Mouse (Mus musculus) embryonic facial prominence, embryonic 13.5 days (tissue): ENCODE data around the gene Prr5l. TPM values are rescaled to one million over a fixed set of nuclear protein-coding genes. Genes with fewer than 3 reads are reported as not detected.

ENCODE experiments used
- ATAC-seq: fragments of 200-750 bp; cut with Nextera tagmentation; 2 replicates; pipeline ENCODE4 v1.8.0; 2017; ENCODE audit warnings: low read depth; ENCODE audit not compliant: insufficient number of reproducible peaks, insufficient read depth, low FRiP score, low TSS enrichment
- H3K27ac ChIP-seq: fragments of 300-500 bp; sonication (generic); 2 replicates; pipeline ENCODE4 v1.5.1; 2015; ENCODE audit warnings: moderate library complexity, mild to moderate bottlenecking, inconsistent platforms
- H3K27me3 ChIP-seq: fragments of 300-500 bp; sonication (generic); 2 replicates; pipeline ENCODE4 v1.6.1; 2015; ENCODE audit warnings: mild to moderate bottlenecking, inconsistent platforms
- H3K36me3 ChIP-seq: fragments of 300-500 bp; sonication (generic); 2 replicates; pipeline ENCODE4 v1.6.1; 2015; ENCODE audit warnings: mild to moderate bottlenecking, inconsistent platforms
- H3K4me1 ChIP-seq: fragments of 300-500 bp; sonication (generic); 2 replicates; pipeline ENCODE4 v1.6.1; 2015; ENCODE audit warnings: inconsistent platforms
- H3K4me2 ChIP-seq: fragments of 300-500 bp; sonication (generic); 2 replicates; pipeline ENCODE4 v1.6.1; 2015; ENCODE audit warnings: moderate library complexity, mild to moderate bottlenecking, inconsistent platforms
- H3K4me3 ChIP-seq: fragments of 300-500 bp; sonication (generic); 2 replicates; pipeline ENCODE4 v1.5.1; 2015; ENCODE audit warnings: mild to moderate bottlenecking, inconsistent platforms
- H3K9ac ChIP-seq: fragments of 300-500 bp; sonication (generic); 2 replicates; pipeline ENCODE4 v1.6.1; 2015; ENCODE audit warnings: mild to moderate bottlenecking, inconsistent platforms
- H3K9me3 ChIP-seq: fragments of 300-500 bp; sonication (generic); 2 replicates; pipeline ENCODE4 v1.6.1; 2016; ENCODE audit warnings: inconsistent platforms
- WGBS: fragments of 180-500 bp; shearing (Covaris S2); methylation state at CpG from one replicate; pipeline ENCODE4 v1.1.7; 2015; ENCODE audit warnings: mixed read lengths; 5-methylcytosine and 5-hydroxymethylcytosine counted together
- polyA plus RNA-seq: library from polyadenylated mRNA; unstranded; fragments of >200 nt; fragmentation: Nextera tagmentation; extraction: Ambion mirVana; gene quantifications from 2 replicates; pipeline ENCODE4 v1.2.1, GENCODE M21; 2015

The Prr5l gene
- polyA plus RNA-seq, 1 experiment from 2014 or later: 34.1 TPM

DNA sequence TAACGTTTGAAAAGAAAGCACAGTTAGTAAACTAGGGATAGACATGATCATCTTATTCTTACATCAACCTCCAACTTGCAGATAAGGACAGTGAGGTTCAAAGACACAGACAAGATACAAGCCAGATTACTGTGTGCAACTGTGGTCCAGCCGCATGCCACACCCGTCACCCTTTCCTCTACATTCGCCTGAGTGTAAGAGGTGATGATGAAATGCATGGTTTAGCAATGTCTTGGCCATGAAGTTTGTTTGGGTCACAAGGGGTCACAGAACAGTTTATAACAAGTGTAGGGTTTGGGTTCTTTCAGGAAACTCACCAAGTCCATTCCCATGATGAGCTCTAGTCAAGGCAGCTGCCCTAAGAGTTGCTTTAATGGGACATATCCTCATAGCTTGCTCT, 14.1 kb downstream of the Prr5l start:
- Histone ChIP-seq H3K27ac (no peak overlapping the region), H3K4me1 (no peaks in the 10 kb centered on the region), H3K36me3 (no peaks in the 10 kb centered on the region), H3K9ac (no peak overlapping the region), H3K4me3 (no peak overlapping the region), H3K4me2 (no peak overlapping the region), H3K9me3 (no peaks in the 10 kb centered on the region), H3K27me3 (peaks cover 5% of the 10 kb centered on the region; the same call in 1 of the 2 replicates)
- ATAC-seq: no peak
- 88% methylated on average over 4 of the region's 4 CpGs for WGBS

DNA sequence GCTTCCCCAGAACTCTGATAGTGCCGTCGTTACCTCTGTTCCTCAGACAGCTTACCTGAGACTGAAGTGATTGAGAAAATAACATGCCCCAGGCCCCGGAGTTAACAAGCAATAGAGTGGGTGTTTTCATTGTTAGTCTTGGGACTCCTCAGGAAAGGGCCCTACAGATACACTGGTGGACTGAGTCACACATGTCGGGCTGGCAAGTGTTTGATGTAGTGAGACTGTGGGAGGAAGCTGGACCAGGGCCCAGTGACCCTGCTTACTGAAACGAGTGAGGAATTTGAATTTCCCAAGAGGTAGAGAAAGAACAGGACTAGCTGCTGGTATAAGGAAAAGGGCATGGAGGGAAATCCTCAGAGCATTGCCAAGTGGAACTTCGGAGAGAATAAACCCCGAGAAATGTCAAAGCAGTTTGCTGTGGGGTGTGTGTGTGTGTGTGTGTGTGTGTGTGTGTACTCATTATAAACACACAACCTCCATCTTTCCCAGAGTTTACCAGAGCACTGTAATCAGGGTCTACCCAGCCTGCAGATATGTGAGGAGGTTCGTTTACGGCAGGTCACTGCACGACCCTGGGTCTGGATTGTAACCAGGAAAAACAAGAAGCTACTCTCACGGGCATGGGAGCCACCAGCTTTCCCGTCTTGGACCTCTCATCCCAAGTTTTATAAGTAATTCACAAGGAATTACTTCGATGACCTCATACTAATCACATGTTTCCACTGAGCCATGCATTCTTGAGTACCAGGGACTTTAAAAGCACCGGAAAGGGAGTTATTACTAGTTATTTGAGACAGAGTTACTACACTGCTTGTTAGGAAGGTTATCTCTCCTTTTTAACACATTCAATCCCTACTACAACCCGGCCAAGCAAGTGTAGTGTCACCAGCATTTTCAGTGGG, 20.4 kb downstream of the Prr5l start:
- ATAC-seq: no peak

GRCm38 (mm10) chr2:101860920-101861485, 21.8 kb downstream of the Prr5l start:
- no peak overlapping the region for H3K27ac ChIP-seq
- no peak for ATAC-seq
- H3K27me3 ChIP-seq: peaks cover 3% of the 10 kb centered on the region; the same call in 1 of the 2 replicates
- WGBS: 67% methylated on average over 3 of the region's 3 CpGs
- H3K9me3 ChIP-seq: no peaks in the 10 kb centered on the region
- H3K4me3 ChIP-seq: no peak overlapping the region
- no peak overlapping the region for H3K4me2 ChIP-seq
- H3K36me3 ChIP-seq: no peaks in the 10 kb centered on the region
- peaks cover 22% of the 10 kb centered on the region for H3K4me1 ChIP-seq
- no peak overlapping the region for H3K9ac ChIP-seq

More for the DNA sequence above, 20.4 kb downstream of the Prr5l start:
- Histone ChIP-seq H3K4me1 (peaks cover 19% of the 10 kb centered on the region), H3K27me3 (peaks cover 3% of the 10 kb centered on the region; the same call in 1 of the 2 replicates), H3K4me3 (no peak overlapping the region), H3K36me3 (no peaks in the 10 kb centered on the region), H3K27ac (no peak overlapping the region), H3K4me2 (no peak overlapping the region), H3K9ac (no peak overlapping the region), H3K9me3 (no peaks in the 10 kb centered on the region)
- WGBS: 49% methylated on average over 15 of the region's 15 CpGs

- H3K27me3 ChIP-seq: no peaks in the 10 kb centered on the region
- peaks cover 8% of the 10 kb centered on the region; the same call in 1 of the 2 replicates for H3K4me1 ChIP-seq
- H3K27ac ChIP-seq: no peak overlapping the region
- no peak overlapping the region for H3K4me3 ChIP-seq
- H3K9ac ChIP-seq: no peak overlapping the region
- no peak overlapping the region for H3K4me2 ChIP-seq
- ATAC-seq: no peak
- 46% methylated on average over 9 of the region's 9 CpGs for WGBS
- no peaks in the 10 kb centered on the region for H3K9me3 ChIP-seq
- no peaks in the 10 kb centered on the region for H3K36me3 ChIP-seq
Observed at GRCm38 (mm10) chr2:101856174-101856573, 26.7 kb downstream of the Prr5l start.

GRCm38 (mm10) chr2:101854792-101855191, 28.0 kb downstream of the Prr5l start:
- Histone ChIP-seq H3K27ac (no peak overlapping the region), H3K36me3 (no peaks in the 10 kb centered on the region), H3K9me3 (no peaks in the 10 kb centered on the region), H3K9ac (no peak overlapping the region), H3K4me2 (no peak overlapping the region), H3K4me3 (no peak overlapping the region), H3K27me3 (no peaks in the 10 kb centered on the region), H3K4me1 (0 out of 2 replicates have a peak, but pooled peaks cover 3% of the 10 kb centered on the region)
- ATAC-seq: no peak
- 60% methylated on average over 7 of the region's 7 CpGs for WGBS

DNA sequence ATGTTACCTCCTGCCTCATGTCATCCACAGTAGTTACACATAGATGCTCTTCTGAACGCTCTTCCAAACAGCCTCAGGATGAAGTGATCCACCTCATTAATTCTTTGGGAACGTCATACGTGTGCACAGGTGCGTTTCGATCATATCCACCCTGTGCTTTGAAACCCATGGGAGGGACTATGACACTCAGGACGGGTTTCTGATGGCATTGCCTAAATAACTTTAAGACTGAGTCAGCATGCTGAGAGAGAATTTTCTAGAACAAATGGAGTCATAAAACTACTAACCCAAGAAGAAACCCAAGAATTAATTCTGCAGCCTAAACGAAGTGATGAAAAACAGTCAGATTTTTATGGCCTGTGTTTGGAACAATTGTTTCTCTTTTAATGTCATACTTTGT, 40.1 kb downstream of the Prr5l start:
- no peak overlapping the region for H3K4me3 ChIP-seq
- WGBS: 88% methylated on average over 7 of the region's 7 CpGs
- H3K4me2 ChIP-seq: no peak overlapping the region
- no peak for ATAC-seq
- no peaks in the 10 kb centered on the region for H3K4me1 ChIP-seq
- H3K9ac ChIP-seq: no peak overlapping the region
- no peaks in the 10 kb centered on the region for H3K9me3 ChIP-seq
- H3K27ac ChIP-seq: no peak overlapping the region
- no peaks in the 10 kb centered on the region for H3K36me3 ChIP-seq
- no peaks in the 10 kb centered on the region for H3K27me3 ChIP-seq

DNA sequence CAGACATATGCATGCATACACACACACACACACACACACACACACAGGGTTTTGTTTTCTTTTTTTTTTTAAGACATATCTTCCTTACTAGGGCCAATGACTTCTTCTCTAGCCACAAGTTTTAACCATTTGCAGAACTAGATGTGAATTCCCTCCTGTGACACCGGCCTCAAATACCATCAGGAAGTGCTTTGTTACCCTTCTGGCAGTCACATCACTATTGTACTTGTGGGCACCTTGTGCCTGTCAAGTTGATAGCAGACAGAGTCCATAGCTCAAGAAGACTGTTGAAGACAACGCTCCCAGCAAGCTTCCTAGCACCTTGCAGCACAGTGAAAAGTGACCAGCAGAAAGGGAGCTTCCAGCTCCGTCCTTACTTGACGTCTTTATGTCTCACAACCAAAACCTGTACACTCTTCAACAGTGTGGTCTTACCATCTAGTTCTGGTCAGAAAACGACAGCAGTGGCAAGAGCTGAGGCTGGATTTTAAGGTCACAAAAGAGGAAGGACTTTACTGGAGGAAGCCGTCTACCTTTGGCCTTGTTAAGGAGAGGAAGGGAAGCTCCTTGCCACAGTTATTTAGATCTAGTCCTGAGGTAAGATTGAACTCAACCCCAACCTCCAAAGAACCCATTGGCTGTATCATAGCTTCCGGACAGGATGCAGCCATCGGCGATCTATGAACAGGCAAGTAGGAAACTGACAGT, 47.9 kb downstream of the Prr5l start:
- no peak for ATAC-seq
- 0 out of 2 replicates have a peak, but pooled peaks cover 2% of the 10 kb centered on the region for H3K27me3 ChIP-seq
- no peak overlapping the region for H3K4me3 ChIP-seq
- H3K36me3 ChIP-seq: no peaks in the 10 kb centered on the region
- H3K9me3 ChIP-seq: no peaks in the 10 kb centered on the region
- no peak overlapping the region for H3K4me2 ChIP-seq
- no peak overlapping the region for H3K9ac ChIP-seq
- peaks cover 7% of the 10 kb centered on the region for H3K4me1 ChIP-seq
- no peak overlapping the region for H3K27ac ChIP-seq
- 89% methylated on average over 9 of the region's 9 CpGs for WGBS

DNA sequence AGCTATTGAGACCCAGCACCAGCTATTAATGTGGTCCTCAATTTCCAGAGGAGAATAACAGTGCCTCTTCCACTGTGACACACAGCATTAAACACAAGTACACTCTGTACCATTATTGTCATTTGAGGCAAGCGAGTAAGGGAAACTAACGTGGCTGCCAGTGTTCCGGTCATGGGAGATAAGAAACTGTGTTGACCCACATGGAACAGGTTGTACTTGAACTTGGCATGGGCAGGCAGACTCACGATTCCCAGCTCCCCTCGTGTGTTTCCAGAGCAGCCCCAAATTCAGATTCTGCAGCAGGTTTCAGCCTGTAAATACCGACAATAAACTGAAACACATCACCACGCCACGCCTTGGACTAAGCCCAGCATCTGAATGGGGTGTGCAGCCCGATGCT, 50.5 kb downstream of the Prr5l start:
- Histone ChIP-seq H3K27me3 (0 out of 2 replicates have a peak, but pooled peaks cover 2% of the 10 kb centered on the region), H3K9ac (no peak overlapping the region), H3K4me1 (peaks cover 18% of the 10 kb centered on the region), H3K36me3 (no peaks in the 10 kb centered on the region), H3K9me3 (no peaks in the 10 kb centered on the region), H3K4me2 (no peak overlapping the region), H3K4me3 (no peak overlapping the region), H3K27ac (no peak overlapping the region)
- no peak for ATAC-seq
- 85% methylated on average over 9 of the region's 9 CpGs for WGBS

DNA sequence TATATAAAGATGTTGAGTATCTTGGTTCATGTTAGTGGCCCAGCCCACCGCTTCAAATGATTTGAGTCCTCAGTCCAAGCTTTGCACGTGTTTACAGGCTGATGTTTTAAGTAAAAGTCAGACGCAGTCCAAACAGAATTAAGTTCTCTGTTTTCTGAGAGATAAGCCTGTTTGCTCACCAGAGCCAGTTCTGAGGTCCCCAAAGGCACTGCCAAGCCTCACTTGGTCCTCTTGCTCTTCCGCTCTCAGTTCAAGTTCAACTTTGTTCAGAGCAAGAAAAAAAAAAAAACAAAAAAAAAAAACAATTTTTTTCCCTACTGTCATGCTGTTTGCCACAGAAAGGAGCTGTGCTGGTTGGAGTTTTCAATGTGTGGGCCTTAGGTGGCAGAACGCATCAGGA, 51.0 kb downstream of the Prr5l start:
- H3K9me3 ChIP-seq: no peaks in the 10 kb centered on the region
- H3K9ac ChIP-seq: no peak overlapping the region
- H3K27me3 ChIP-seq: 0 out of 2 replicates have a peak, but pooled peaks cover 2% of the 10 kb centered on the region
- no peaks in the 10 kb centered on the region for H3K36me3 ChIP-seq
- no peak for ATAC-seq
- no peak overlapping the region for H3K27ac ChIP-seq
- H3K4me1 ChIP-seq: peaks cover 18% of the 10 kb centered on the region
- WGBS: 84% methylated on average over 5 of the region's 5 CpGs
- H3K4me2 ChIP-seq: no peak overlapping the region
- no peak overlapping the region for H3K4me3 ChIP-seq

- H3K27me3 ChIP-seq: no peaks in the 10 kb centered on the region
- no peak overlapping the region for H3K4me3 ChIP-seq
- no peaks in the 10 kb centered on the region for H3K9me3 ChIP-seq
- H3K27ac ChIP-seq: no peak overlapping the region
- no peaks in the 10 kb centered on the region for H3K36me3 ChIP-seq
- WGBS: 39% methylated on average over 9 of the region's 9 CpGs
- H3K9ac ChIP-seq: no peak overlapping the region
- peaks cover 18% of the 10 kb centered on the region for H3K4me1 ChIP-seq
- no peak for ATAC-seq
- no peak overlapping the region for H3K4me2 ChIP-seq
Observed at GRCm38 (mm10) chr2:101830186-101830915, 52.5 kb downstream of the Prr5l start.

- no peaks in the 10 kb centered on the region for H3K27me3 ChIP-seq
- no peak overlapping the region for H3K9ac ChIP-seq
- H3K4me3 ChIP-seq: no peak overlapping the region
- no peaks in the 10 kb centered on the region for H3K36me3 ChIP-seq
- no peaks in the 10 kb centered on the region for H3K9me3 ChIP-seq
- H3K27ac ChIP-seq: no peak overlapping the region
- 49% methylated on average over 4 of the region's 4 CpGs for WGBS
- ATAC-seq: no peak
- no peak overlapping the region for H3K4me2 ChIP-seq
- peaks cover 18% of the 10 kb centered on the region for H3K4me1 ChIP-seq
Observed at GRCm38 (mm10) chr2:101829013-101829412, 53.8 kb downstream of the Prr5l start.
